Mouse (Mus musculus) brain, embryonic 14.5 days (tissue): ENCODE results near the gene Rmnd5b. TPM values are rescaled to one million over a fixed set of nuclear protein-coding genes. Genes with fewer than 3 reads are reported as not detected.

Source experiments
- DNase-seq: peaks from one replicate; pipeline ENCODE4 v3.0.0-alpha.2; 2011; ENCODE audit warnings: low read depth
- CTCF ChIP-seq: fragments of 200-500 bp; IDR thresholded peaks from 2 replicates; pipeline ENCODE4 v1.5.1; 2012; ENCODE audit warnings: inconsistent platforms, mild to moderate bottlenecking, moderate library complexity, borderline replicate concordance; ENCODE audit not compliant: insufficient read depth, insufficient read length; ENCODE audit errors: extremely low read depth
- POLR2A ChIP-seq: fragments of 200-500 bp; IDR thresholded peaks from 2 replicates; pipeline ENCODE4 v1.6.1; 2012; ENCODE audit warnings: mild to moderate bottlenecking, inconsistent platforms, borderline replicate concordance; ENCODE audit not compliant: poor library complexity, insufficient read depth, insufficient read length, severe bottlenecking; ENCODE audit errors: extremely low read depth
- polyA plus RNA-seq: library from polyadenylated mRNA; depleted of rRNA; stranded (reverse); fragments of >200 nt; gene quantifications from 2 replicates; pipeline ENCODE4 v1.2.3, GENCODE M21; 2012

The Rmnd5b gene
- polyA plus RNA-seq, 1 experiment = 70.7 TPM

GRCm38 (mm10) chr11:51658291-51658690, 22.6 kb upstream of the Rmnd5b start:
- TF ChIP-seq CTCF = no peak
- no peak for TF ChIP-seq POLR2A
- DNase-seq = no peak

- DNase-seq = no peak
- TF ChIP-seq CTCF (no peak), POLR2A (no peak)
These were observed 21.3 kb upstream of the Rmnd5b start for GRCm38 (mm10) chr11:51656798-51657521.

DNA sequence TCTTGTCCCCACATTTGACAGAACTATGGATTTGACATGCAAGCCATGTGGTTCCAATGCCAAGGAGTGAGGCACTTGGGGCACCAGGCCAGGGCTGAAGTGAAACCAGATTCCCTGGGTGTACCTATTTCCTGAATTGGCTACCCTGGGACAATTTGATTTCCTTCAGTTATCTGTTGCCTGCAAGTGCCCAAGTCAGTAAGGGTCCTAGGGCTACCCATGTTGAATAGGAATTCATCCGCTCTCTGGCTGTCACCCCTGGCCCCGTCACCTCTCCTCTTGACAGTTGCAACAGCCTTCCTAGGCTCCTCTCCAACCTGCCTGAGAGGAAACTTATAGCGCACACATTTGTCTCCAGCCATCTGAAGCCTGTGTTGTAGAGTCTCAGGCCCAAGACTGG, 19.2 kb upstream of the Rmnd5b start:
- DNase-seq = no peak
- TF ChIP-seq POLR2A = no peak
- TF ChIP-seq CTCF = no peak

GRCm38 (mm10) chr11:51653736-51654135, 18.0 kb upstream of the Rmnd5b start:
- DNase-seq = no peak
- TF ChIP-seq POLR2A (no peak), CTCF (no peak)

DNA sequence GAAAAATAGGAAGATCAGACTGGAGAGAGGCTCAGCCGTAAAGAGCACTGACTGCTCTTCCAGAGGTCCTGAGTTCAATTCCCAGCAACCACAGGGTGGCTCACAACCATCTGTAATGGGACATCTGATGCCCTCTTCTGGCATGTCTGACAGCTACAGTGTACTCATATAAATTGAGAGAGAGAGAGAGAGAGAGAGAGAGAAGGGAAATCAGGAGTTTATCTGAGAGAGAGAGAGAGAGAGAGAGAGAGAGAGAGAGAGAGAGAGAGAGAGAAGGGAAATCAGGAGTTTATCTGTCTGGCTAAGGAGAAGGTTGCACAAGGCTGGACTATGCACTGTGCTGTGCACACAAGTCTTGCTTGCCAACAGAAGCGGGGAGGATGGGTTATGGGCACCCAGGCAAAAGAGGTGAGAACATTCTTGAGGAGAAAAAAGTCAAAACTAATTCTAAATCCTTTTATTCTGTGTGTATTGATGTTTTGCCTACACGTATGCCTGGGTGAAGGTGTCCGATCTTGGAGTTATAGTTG, 17.3 kb upstream of the Rmnd5b start:
- DNase-seq = no peak
- TF ChIP-seq POLR2A = no peak
- TF ChIP-seq CTCF = no peak

DNA sequence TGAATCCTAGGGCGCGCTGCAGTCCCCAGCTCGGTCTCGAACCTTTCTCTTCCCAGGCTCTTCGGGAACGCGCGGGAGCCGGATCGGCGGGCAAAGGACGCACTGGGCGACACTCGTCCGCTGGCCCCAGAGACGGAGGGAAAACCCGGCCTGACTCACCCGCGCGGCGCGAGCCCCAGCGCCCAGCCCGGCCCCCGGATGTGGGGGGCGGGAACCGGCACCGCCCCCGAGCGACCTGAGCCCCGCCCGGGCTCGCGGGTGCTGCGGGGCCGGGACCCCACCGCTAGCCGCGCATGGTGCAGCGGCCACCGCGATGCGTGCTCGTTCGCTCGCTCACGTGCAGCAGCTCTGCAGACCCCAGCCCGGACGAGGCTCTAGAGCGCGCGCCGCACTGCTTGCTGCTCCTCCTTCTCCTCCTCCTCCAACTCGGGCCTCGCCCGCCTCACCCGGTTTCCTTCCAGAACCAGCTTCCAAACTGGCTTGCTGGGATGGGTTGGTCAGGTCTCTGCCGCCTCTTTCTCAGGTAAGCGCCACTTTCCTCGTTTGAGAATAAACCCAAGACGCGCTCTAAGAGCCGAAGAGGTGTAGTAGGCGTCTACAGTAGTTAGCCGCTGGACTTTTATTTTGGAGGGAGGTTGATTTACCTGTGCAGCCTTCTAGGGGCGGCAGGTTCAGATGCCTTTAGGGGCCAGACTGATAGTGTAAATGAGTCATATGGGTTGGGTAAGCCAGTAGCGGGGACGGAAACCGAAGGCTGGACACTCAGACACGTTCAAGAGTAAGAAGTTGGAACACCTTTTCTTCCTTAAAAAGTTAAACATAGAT, 15.2 kb upstream of the Rmnd5b start, which contains the start of the genes N4bp3 and D930048N14Rik:
TSS of gene N4bp3 (minus strand) at position 152 of the 825 bp plus-strand sequence.
TSS of gene D930048N14Rik (plus strand) at position 264 of the 825 bp plus-strand sequence.
- no peak for TF ChIP-seq CTCF
- TF ChIP-seq POLR2A = no peak
- peak; percentile 70 for DNase-seq

GRCm38 (mm10) chr11:51650261-51650660, 14.6 kb upstream of the Rmnd5b start:
- no peak for TF ChIP-seq CTCF
- TF ChIP-seq POLR2A = no peak
- no peak for DNase-seq

DNA sequence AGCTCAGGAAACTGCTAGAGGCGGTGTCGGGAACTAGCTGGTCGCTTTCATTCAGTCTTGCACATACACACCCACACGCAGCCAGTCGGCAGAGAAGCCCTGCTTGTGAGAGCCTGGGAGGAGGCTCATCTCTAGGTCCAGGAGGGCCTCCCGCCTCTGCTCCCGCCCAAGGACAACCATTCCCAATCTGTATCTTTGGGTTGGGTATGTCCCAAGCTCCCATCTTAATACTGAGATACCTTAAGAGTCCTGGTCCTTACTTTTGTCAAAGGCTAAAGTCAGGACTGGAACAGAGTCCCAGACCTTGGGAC, 14.1 kb upstream of the Rmnd5b start:
- DNase-seq = peak; percentile 27

GRCm38 (mm10) chr11:51649111-51649888, 13.6 kb upstream of the Rmnd5b start:
- TF ChIP-seq CTCF (no peak), POLR2A (no peak)
- DNase-seq = no peak

More for the DNA sequence above, 14.1 kb upstream of the Rmnd5b start:
- TF ChIP-seq POLR2A (no peak), CTCF (no peak)

DNA sequence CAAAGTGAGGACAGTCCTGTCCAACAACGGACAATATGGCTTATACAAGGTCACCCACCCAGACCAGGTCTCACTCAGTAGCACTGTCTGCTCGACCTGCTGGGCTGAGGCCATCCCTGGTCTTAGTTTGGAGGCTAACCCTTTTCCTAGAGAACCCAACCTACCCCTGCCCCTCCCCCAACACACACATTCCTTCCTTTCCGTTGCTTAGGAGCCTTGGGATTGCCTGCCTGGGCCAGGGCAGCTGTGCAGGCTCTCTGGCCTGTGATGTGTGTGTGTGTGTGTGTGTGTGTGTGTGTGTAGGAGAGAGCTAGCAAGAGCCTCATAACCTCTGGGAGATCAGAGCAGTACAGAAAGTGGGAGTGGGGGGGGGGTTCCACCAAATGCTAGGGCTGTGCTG, 12.9 kb upstream of the Rmnd5b start:
- DNase-seq = peak; percentile 57
- no peak for TF ChIP-seq CTCF
- no peak for TF ChIP-seq POLR2A

DNA sequence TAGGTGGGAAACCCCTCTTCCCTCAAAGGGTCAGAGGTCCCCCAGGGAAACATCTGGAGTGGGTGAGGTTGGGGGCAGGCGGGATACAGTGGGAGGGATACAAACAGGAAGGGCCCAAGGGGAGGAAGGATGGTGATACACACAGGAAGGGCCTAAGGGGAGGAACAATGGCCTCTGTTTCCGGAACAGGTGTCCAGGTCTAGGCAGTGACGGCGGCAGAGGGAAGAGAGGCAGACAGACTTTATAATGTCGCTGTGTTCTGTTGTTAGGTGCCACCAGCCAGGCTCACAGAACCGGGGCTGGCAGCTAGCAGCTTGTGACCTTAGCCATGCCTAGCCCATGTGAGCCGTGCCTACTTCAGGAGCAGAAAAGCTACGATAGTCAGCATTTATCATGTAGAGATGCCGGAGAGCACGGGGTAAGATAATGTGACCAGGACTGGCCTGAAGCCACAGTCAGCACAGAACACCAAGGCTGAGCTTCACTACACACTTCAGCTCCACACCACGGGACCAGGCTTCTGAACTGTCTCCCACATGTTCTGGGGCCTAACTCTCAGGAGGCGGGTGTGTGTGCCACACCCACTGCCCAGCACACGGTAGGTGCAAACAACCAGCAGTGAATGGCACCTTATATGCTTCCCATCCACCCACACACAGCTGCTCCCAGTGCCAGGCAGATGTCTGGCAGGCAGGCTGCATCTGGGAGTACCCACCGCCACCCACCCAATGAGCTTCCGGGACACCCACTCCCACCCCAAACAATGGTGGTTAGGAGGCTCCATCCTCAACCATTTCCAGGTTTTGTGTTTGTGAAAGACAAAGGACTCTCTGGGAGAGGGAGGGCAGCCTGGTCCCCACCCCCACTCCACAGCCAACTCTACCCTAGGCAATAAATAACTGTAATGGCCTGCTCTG, 11.3 kb upstream of the Rmnd5b start:
- TF ChIP-seq CTCF (no peak), POLR2A (no peak)
- DNase-seq = no peak
